Mouse (Mus musculus) MEL (cell line): Measurements from ENCODE around the gene Suclg2. TPM values are rescaled to one million over a fixed set of nuclear protein-coding genes. Genes with fewer than 3 reads are reported as not detected.

Experiments
- DNase-seq: peaks from one replicate; pipeline ENCODE4 v3.0.0; 2011; ENCODE audit warnings: low read depth, low spot score
- H3K27ac ChIP-seq: 2 replicates; pipeline ENCODE4 v1.5.1; 2012; ENCODE audit warnings: low read depth, mild to moderate bottlenecking, control low read depth, low read length, moderate library complexity; ENCODE audit not compliant: control insufficient read depth
- H3K27me3 ChIP-seq, 2 experiments: fragments of 150-350 bp in 1 of 2; sonication (generic) in 1 of 2; 2 replicates each; pipeline ENCODE4 v1.6.1; 2012; ENCODE audit warnings: low read length in 2 of 2, mild to moderate bottlenecking in 2 of 2, improper control_type of control experiment in 1 of 2, moderate library complexity in 1 of 2; ENCODE audit not compliant: insufficient read depth in 2 of 2, control insufficient read depth in 1 of 2
- H3K36me3 ChIP-seq, 2 experiments: 2 replicates each; pipeline ENCODE4 v1.6.1; 2012 to 2014; ENCODE audit warnings: low read length in 2 of 2, improper control_type of control experiment in 1 of 2, inconsistent platforms in 1 of 2, mild to moderate bottlenecking in 1 of 2; ENCODE audit not compliant: insufficient read depth in 2 of 2, control insufficient read depth in 1 of 2
- H3K4me1 ChIP-seq, 2 experiments: fragments of 150-350 bp in 1 of 2; sonication (generic) in 1 of 2; 2 replicates each; pipeline ENCODE4 v1.6.1; 2012; ENCODE audit warnings: low read length in 2 of 2, improper control_type of control experiment in 1 of 2, mild to moderate bottlenecking in 1 of 2; ENCODE audit not compliant: insufficient read depth in 2 of 2, control insufficient read depth in 1 of 2
- H3K4me3 ChIP-seq, 2 experiments: fragments of 150-350 bp in 1 of 2; sonication (generic) in 1 of 2; 2 replicates each; pipeline ENCODE4 v1.5.1; 2012; ENCODE audit warnings: low read depth in 2 of 2, low read length in 2 of 2, mild to moderate bottlenecking in 2 of 2, moderate library complexity in 2 of 2, control low read depth in 1 of 2, improper control_type of control experiment in 1 of 2; ENCODE audit not compliant: control insufficient read depth in 1 of 2, insufficient read depth in 1 of 2
- H3K79me2 ChIP-seq: 2 replicates; pipeline ENCODE4 v1.6.1; 2012; ENCODE audit warnings: mild to moderate bottlenecking, low read length, moderate library complexity; ENCODE audit not compliant: control insufficient read depth, poor library complexity, insufficient read depth
- H3K9ac ChIP-seq: 2 replicates; pipeline ENCODE4 v1.6.1; 2012; ENCODE audit warnings: low read depth, mild to moderate bottlenecking, control low read depth, low read length, moderate library complexity; ENCODE audit not compliant: control insufficient read depth, poor library complexity, severe bottlenecking
- H3K9me3 ChIP-seq: fragments of 150-350 bp; sonication (generic); replicated peaks from 2 replicates; pipeline ENCODE4 v1.6.1; 2012; ENCODE audit warnings: mild to moderate bottlenecking, low read length, improper control_type of control experiment, moderate library complexity; ENCODE audit not compliant: insufficient read depth
- BHLHE40 ChIP-seq: IDR thresholded peaks from 2 replicates; pipeline ENCODE4 v1.6.1; 2012; ENCODE audit warnings: low read depth, mild to moderate bottlenecking, inconsistent platforms, low read length, improper control_type of control experiment, borderline replicate concordance
- CHD1 ChIP-seq: IDR thresholded peaks from 2 replicates; pipeline ENCODE4 v1.6.1; 2012; ENCODE audit warnings: low read depth, mild to moderate bottlenecking, inconsistent platforms, low read length, improper control_type of control experiment
- CTCF ChIP-seq, 3 experiments: IDR thresholded peaks in 2 of 3; conservative IDR thresholded peaks in 1 of 3; 2 replicates each; pipeline ENCODE4 v1.5.1; 2011 to 2012; ENCODE audit warnings: low read length in 3 of 3, low read depth in 2 of 3, mild to moderate bottlenecking in 2 of 3, improper control_type of control experiment in 1 of 3, inconsistent platforms in 1 of 3, mixed read lengths in 1 of 3, moderate library complexity in 1 of 3; ENCODE audit not compliant: control insufficient read depth in 1 of 3, insufficient read depth in 1 of 3, poor library complexity in 1 of 3, severe bottlenecking in 1 of 3
- ELF1 ChIP-seq: IDR thresholded peaks from 2 replicates; pipeline ENCODE4 v1.6.1; 2014; ENCODE audit warnings: low read depth, mild to moderate bottlenecking, inconsistent platforms, low read length, improper control_type of control experiment, moderate library complexity
- EP300 ChIP-seq, 2 experiments: IDR thresholded peaks; 2 replicates each; pipeline ENCODE4 v1.6.1; 2011; ENCODE audit warnings: improper control_type of control experiment in 2 of 2, low read length in 2 of 2, low read depth in 1 of 2, mild to moderate bottlenecking in 1 of 2
- ETS1 ChIP-seq: IDR thresholded peaks from 2 replicates; pipeline ENCODE4 v1.6.1; 2012; ENCODE audit warnings: low read depth, mild to moderate bottlenecking, inconsistent platforms, low read length, improper control_type of control experiment, moderate library complexity
- GATA1 ChIP-seq: IDR thresholded peaks from 2 replicates; pipeline ENCODE4 v1.6.1; 2011; ENCODE audit warnings: low read depth, low read length, improper control_type of control experiment
- JUND ChIP-seq: IDR thresholded peaks from 2 replicates; pipeline ENCODE4 v1.6.1; 2011; ENCODE audit warnings: low read depth, mild to moderate bottlenecking, improper control_type of control experiment, low read length
- MAX ChIP-seq: IDR thresholded peaks from 2 replicates; pipeline ENCODE4 v1.6.1; 2011; ENCODE audit warnings: low read length, improper control_type of control experiment
- MAZ ChIP-seq: IDR thresholded peaks from 2 replicates; pipeline ENCODE4 v1.6.1; 2012; ENCODE audit warnings: low read depth, mild to moderate bottlenecking, inconsistent platforms, low read length, improper control_type of control experiment
- MXI1 ChIP-seq: IDR thresholded peaks from 2 replicates; pipeline ENCODE4 v1.6.1; 2011; ENCODE audit warnings: mild to moderate bottlenecking, low read depth, low read length, improper control_type of control experiment
- NELFE ChIP-seq: IDR thresholded peaks from 2 replicates; pipeline ENCODE4 v1.6.1; 2011; ENCODE audit warnings: low read depth, low read length, improper control_type of control experiment
- NRF1 ChIP-seq: IDR thresholded peaks from 2 replicates; pipeline ENCODE4 v1.6.1; 2014; ENCODE audit warnings: low read depth, mild to moderate bottlenecking, inconsistent platforms, low read length, improper control_type of control experiment, moderate library complexity; ENCODE audit not compliant: poor library complexity, insufficient read depth, severe bottlenecking
- POLR2AphosphoS2 ChIP-seq: IDR thresholded peaks from 2 replicates; pipeline ENCODE4 v1.6.1; 2011; ENCODE audit warnings: low read length, improper control_type of control experiment
- POLR2AphosphoS5 ChIP-seq: IDR thresholded peaks from 2 replicates; pipeline ENCODE4 v1.6.1; 2012; ENCODE audit warnings: low read depth, borderline replicate concordance, mild to moderate bottlenecking, inconsistent platforms, low read length, moderate library complexity, mixed read lengths
- RAD21 ChIP-seq: IDR thresholded peaks from 2 replicates; pipeline ENCODE4 v1.6.1; 2011; ENCODE audit warnings: mild to moderate bottlenecking, low read depth, low read length, improper control_type of control experiment
- SIN3A ChIP-seq: IDR thresholded peaks from 2 replicates; pipeline ENCODE4 v1.6.1; 2012; ENCODE audit warnings: low read length, improper control_type of control experiment, inconsistent platforms
- SMC3 ChIP-seq: IDR thresholded peaks from 2 replicates; pipeline ENCODE4 v1.6.1; 2011; ENCODE audit warnings: low read depth, low read length, improper control_type of control experiment
- TAL1 ChIP-seq: IDR thresholded peaks from 2 replicates; pipeline ENCODE4 v1.6.1; 2012; ENCODE audit warnings: mild to moderate bottlenecking, inconsistent platforms, low read length, moderate library complexity, mixed read lengths
- TCF12 ChIP-seq: IDR thresholded peaks from 2 replicates; pipeline ENCODE4 v1.6.1; 2014; ENCODE audit warnings: low read depth, mild to moderate bottlenecking, inconsistent platforms, low read length, improper control_type of control experiment, moderate library complexity
- UBTF ChIP-seq: IDR thresholded peaks from 2 replicates; pipeline ENCODE4 v1.6.1; 2012; ENCODE audit warnings: low read depth, mild to moderate bottlenecking, inconsistent platforms, low read length, improper control_type of control experiment, moderate library complexity, borderline replicate concordance; ENCODE audit not compliant: insufficient read depth
- USF1 ChIP-seq: IDR thresholded peaks from 2 replicates; pipeline ENCODE4 v1.6.1; 2014; ENCODE audit warnings: low read depth, mild to moderate bottlenecking, inconsistent platforms, low read length, improper control_type of control experiment, moderate library complexity
- USF2 ChIP-seq, 2 experiments: IDR thresholded peaks; 2 replicates each; pipeline ENCODE4 v1.6.1; 2011 to 2012; ENCODE audit warnings: improper control_type of control experiment in 2 of 2, low read length in 2 of 2, borderline replicate concordance in 1 of 2, inconsistent platforms in 1 of 2, low read depth in 1 of 2, mild to moderate bottlenecking in 1 of 2; ENCODE audit not compliant: insufficient read depth in 1 of 2
- ZC3H11A ChIP-seq: IDR thresholded peaks from 2 replicates; pipeline ENCODE4 v1.6.1; 2012; ENCODE audit warnings: low read depth, mild to moderate bottlenecking, inconsistent platforms, low read length, improper control_type of control experiment
- ZKSCAN1 ChIP-seq: IDR thresholded peaks from 2 replicates; pipeline ENCODE4 v1.6.1; 2012; ENCODE audit warnings: low read depth, mild to moderate bottlenecking, inconsistent platforms, low read length, improper control_type of control experiment, moderate library complexity
- ZNF384 ChIP-seq: IDR thresholded peaks from 2 replicates; pipeline ENCODE4 v1.6.1; 2012; ENCODE audit warnings: low read depth, mild to moderate bottlenecking, inconsistent platforms, low read length, improper control_type of control experiment
- polyA plus RNA-seq, 2 experiments: library from polyadenylated mRNA; stranded (reverse) in 1 of 2; unstranded in 1 of 2; fragments of >175 nt in 1 of 2; fragments of >200 nt in 1 of 2; gene quantifications; 2 replicates each; pipeline versions ENCODE4 v1.2.1 to v1.2.4; 2012; ENCODE audit warnings: low replicate concordance in 2 of 2, low read depth in 1 of 2; ENCODE audit not compliant: insufficient read length in 2 of 2, insufficient read depth in 1 of 2, missing spikeins in 1 of 2
- total RNA-seq: library from RNA; depleted of rRNA; stranded (reverse); fragments of 300-350 nt; gene quantifications from 2 replicates; pipeline ENCODE4 v1.2.3, GENCODE M21; 2012

The Suclg2 gene
- total and polyA plus RNA-seq, 3 experiments, result 40.0 to 46.5 TPM; not detected in 1

DNA sequence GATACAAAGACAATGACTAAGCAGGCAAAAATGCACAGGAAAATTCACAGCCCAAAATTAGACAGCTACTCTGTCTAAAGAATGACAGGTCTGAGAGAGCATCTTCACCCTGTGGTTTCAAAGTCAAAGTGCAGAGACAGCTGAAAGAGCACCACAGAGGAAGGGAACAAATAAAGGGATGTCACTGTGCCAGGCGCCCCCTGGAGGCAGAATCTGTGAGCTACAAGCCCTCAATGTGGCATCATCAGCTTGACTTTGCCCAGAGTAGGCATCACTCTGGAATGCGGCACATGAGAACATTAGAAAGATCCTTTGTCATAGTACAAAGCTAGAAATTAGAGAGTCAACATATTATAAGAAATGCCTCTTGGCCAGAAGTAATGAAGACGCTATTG, 49.3 kb downstream of the Suclg2 start:
- H3K36me3 ChIP-seq, result no peaks in the 10 kb centered on the region

DNA sequence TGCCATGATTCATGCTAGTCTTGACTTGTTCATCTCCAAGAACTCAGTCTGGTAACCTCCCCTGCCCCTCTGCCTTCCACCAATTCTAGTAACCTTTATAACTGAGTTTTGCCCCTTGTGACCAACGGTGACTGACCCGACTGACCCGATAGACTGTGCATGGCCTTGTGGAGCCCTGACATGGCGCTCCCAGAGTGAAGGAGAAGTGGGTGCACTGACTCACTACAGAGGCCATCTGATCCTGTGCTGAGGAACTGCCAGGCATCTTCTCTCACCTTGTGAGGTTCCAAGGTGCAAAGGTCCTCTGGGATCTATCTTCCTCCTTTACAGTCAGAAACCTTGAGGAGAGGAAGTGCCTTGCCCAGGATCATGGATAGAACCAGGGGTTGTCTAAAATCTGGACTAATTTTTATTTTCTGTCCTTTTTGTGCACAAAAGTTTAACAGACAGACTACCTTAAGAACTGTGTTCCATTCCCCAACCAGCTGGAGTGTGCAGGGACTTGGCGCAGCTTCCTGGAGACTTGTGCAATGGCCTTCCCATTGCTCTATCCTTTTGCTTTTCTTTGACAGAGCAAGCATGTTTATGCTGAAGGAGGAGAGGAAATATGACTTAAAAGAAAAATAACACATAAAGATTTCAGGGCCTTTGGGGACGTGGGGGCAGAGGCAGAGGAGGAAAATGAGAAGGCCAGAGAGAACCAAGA, 49.8 kb downstream of the Suclg2 start:
- H3K79me2 ChIP-seq, result no peaks in the 10 kb centered on the region
- no peaks in the 10 kb centered on the region for H3K36me3 ChIP-seq
- H3K27ac ChIP-seq, result no peak overlapping the region
- TF ChIP-seq BHLHE40, result no peak
- no peak for TF ChIP-seq CHD1
- no peak for TF ChIP-seq JUND
- TF ChIP-seq MXI1, result no peak
- TF ChIP-seq MAZ, result no peak
- no peak for TF ChIP-seq GATA1
- TF ChIP-seq POLR2AphosphoS2, result no peak
- no peak for TF ChIP-seq USF2 (IDR thresholded peaks at IDR 0.05; ENCODE audit: borderline replicate concordance in 1 of 2, insufficient read depth in 1 of 2, low read depth in 1 of 2, low read length in 2 of 2)
- no peak for TF ChIP-seq ZNF384
- TF ChIP-seq UBTF, result no peak
- no peak for TF ChIP-seq SIN3A
- TF ChIP-seq SMC3, result no peak
- TF ChIP-seq POLR2AphosphoS5, result no peak
- no peak for TF ChIP-seq EP300 (IDR thresholded peaks at IDR 0.05; ENCODE audit: low read depth in 1 of 2, low read length in 2 of 2)
- TF ChIP-seq MAX, result no peak
- TF ChIP-seq ETS1, result no peak
- TF ChIP-seq NRF1, result no peak
- TF ChIP-seq TAL1, result no peak
- no peak for TF ChIP-seq USF1
- TF ChIP-seq ELF1, result no peak
- H3K4me3 ChIP-seq, result no peak overlapping the region
- H3K9me3 ChIP-seq, result no peaks in the 10 kb centered on the region
- H3K9ac ChIP-seq, result no peak overlapping the region
- H3K4me1 ChIP-seq, result no peaks in the 10 kb centered on the region
- no peaks in the 10 kb centered on the region for H3K27me3 ChIP-seq
- DNase-seq, result no peak

More for the DNA sequence above, 49.3 kb downstream of the Suclg2 start:
- Histone ChIP-seq H3K4me3 (no peak overlapping the region), H3K79me2 (no peaks in the 10 kb centered on the region), H3K27ac (no peak overlapping the region), H3K9ac (no peak overlapping the region), H3K27me3 (no peaks in the 10 kb centered on the region), H3K4me1 (no peaks in the 10 kb centered on the region), H3K9me3 (no peaks in the 10 kb centered on the region)
- peak; percentile 65 for DNase-seq
- no peak for TF ChIP-seq ELF1
- no peak for TF ChIP-seq NELFE
- peak; percentile 62 for TF ChIP-seq RAD21
- TF ChIP-seq SMC3, result peak; percentile 76
- no peak for TF ChIP-seq ZC3H11A
- no peak for TF ChIP-seq GATA1
- peak; percentile 77 to 83 (median 81) for TF ChIP-seq CTCF (IDR thresholded peaks at IDR 0.05 in 2 of 3, conservative IDR thresholded peaks at IDR 0.05 in 1 of 3; ENCODE audit: control insufficient read depth in 1 of 3, insufficient read depth in 1 of 3, low read depth in 2 of 3, low read length in 3 of 3, poor library complexity in 1 of 3, severe bottlenecking in 1 of 3)
- TF ChIP-seq TCF12, result no peak
- no peak for TF ChIP-seq ZKSCAN1
